Mouse (Mus musculus): ENCODE data around the gene Ell. TPM values are rescaled to one million over a fixed set of nuclear protein-coding genes. Genes with fewer than 3 reads are reported as not detected.

Gene Ell
- polyA plus RNA-seq, 1 experiment from 2014 or later: 17.1 TPM

- DNase-seq (no peak), ATAC-seq (ENCODE audit: low FRiP score, low TSS enrichment) (no peak)
- Histone ChIP-seq H3K27ac (replicated peaks; ENCODE audit: low read depth, low read length) (no peak overlapping the region), H3K4me2 (ENCODE audit: low read length) (no peak overlapping the region), H3K4me1 (ENCODE audit: control insufficient read depth, insufficient read depth, low read length) (peaks cover 4% of the 10 kb centered on the region; the same call in 1 of the 2 replicates), H3K27me3 (ENCODE audit: control insufficient read depth, insufficient read depth, low read length) (0 out of 2 replicates have a peak, but pooled peaks cover 6% of the 10 kb centered on the region), H3K9me3 (ENCODE audit: control insufficient read depth, low read length) (no peaks in the 10 kb centered on the region), H3K36me3 (ENCODE audit: control insufficient read depth, insufficient read depth, low read length) (no peaks in the 10 kb centered on the region), H3K4me3 (replicated peaks; ENCODE audit: low read depth, low read length) (no peak overlapping the region), H3K9ac (replicated peaks; ENCODE audit: low read length) (no peak overlapping the region)
- 69% methylated on average over 6 of the region's 6 CpGs for WGBS
Measured at GRCm38 (mm10) chr8:70635527-70635926, 96.3 kb downstream of the Ell start.

- WGBS: 62% methylated on average over 8 of the region's 8 CpGs
- no peak overlapping the region for H3K4me3 ChIP-seq (replicated peaks; ENCODE audit: low read depth, low read length)
- no peak overlapping the region for H3K27ac ChIP-seq (replicated peaks; ENCODE audit: low read depth, low read length)
- ATAC-seq (ENCODE audit: low FRiP score, low TSS enrichment) (no peak), DNase-seq (no peak)
- no peaks in the 10 kb centered on the region for H3K27me3 ChIP-seq (ENCODE audit: control insufficient read depth, insufficient read depth, low read length)
- no peaks in the 10 kb centered on the region for H3K4me1 ChIP-seq (ENCODE audit: control insufficient read depth, insufficient read depth, low read length)
- H3K36me3 ChIP-seq (ENCODE audit: control insufficient read depth, insufficient read depth, low read length): no peaks in the 10 kb centered on the region
- H3K4me2 ChIP-seq (ENCODE audit: low read length): no peak overlapping the region
- no peak overlapping the region for H3K9ac ChIP-seq (replicated peaks; ENCODE audit: low read length)
- no peaks in the 10 kb centered on the region for H3K9me3 ChIP-seq (ENCODE audit: control insufficient read depth, low read length)
Measured at GRCm38 (mm10) chr8:70636838-70637237, 97.6 kb downstream of the Ell start.

GRCm38 (mm10) chr8:70638752-70639151 lies 99.5 kb downstream of the Ell start:
- WGBS: 79% methylated on average over 9 of the region's 9 CpGs
- ATAC-seq (ENCODE audit: low FRiP score, low TSS enrichment) (no peak), DNase-seq (no peak)
- Histone ChIP-seq H3K4me2 (ENCODE audit: low read length) (no peak overlapping the region), H3K4me3 (replicated peaks; ENCODE audit: low read depth, low read length) (no peak overlapping the region), H3K27me3 (ENCODE audit: control insufficient read depth, insufficient read depth, low read length) (no peaks in the 10 kb centered on the region), H3K27ac (replicated peaks; ENCODE audit: low read depth, low read length) (no peak overlapping the region), H3K9me3 (ENCODE audit: control insufficient read depth, low read length) (no peaks in the 10 kb centered on the region), H3K36me3 (ENCODE audit: control insufficient read depth, insufficient read depth, low read length) (no peaks in the 10 kb centered on the region), H3K9ac (replicated peaks; ENCODE audit: low read length) (no peak overlapping the region), H3K4me1 (ENCODE audit: control insufficient read depth, insufficient read depth, low read length) (no peaks in the 10 kb centered on the region)

Other genes with a start within 250 kb of the Ell start
- 44.8 and 48.8 TPM in 2 replicates for gene Ddx49, start 237.0 kb upstream of the Ell start, polyA plus RNA-seq (2014; fragmentation: Nextera tagmentation; extraction: Ambion mirVana)
- 274 and 309 TPM in 2 replicates for gene Cope, start 236.9 kb upstream of the Ell start, polyA plus RNA-seq (2014; fragmentation: Nextera tagmentation; extraction: Ambion mirVana)
- gene Cers1, start 223.7 kb upstream of the Ell start, polyA plus RNA-seq (2014; fragmentation: Nextera tagmentation; extraction: Ambion mirVana): 38.8 and 42.9 TPM in 2 replicates
- gene Gdf1, start 209.6 kb upstream of the Ell start, polyA plus RNA-seq (2014; fragmentation: Nextera tagmentation; extraction: Ambion mirVana): not detected in 2 replicates
- 16.9 and 18.4 TPM in 2 replicates for gene Upf1, start 186.2 kb upstream of the Ell start, polyA plus RNA-seq (2014; fragmentation: Nextera tagmentation; extraction: Ambion mirVana)
- gene Comp, start 165.9 kb upstream of the Ell start, polyA plus RNA-seq (2014; fragmentation: Nextera tagmentation; extraction: Ambion mirVana): 0.47 TPM in 1 of 2 replicates, not detected in the other
- gene Crtc1, start 99.9 kb upstream of the Ell start, polyA plus RNA-seq (2014; fragmentation: Nextera tagmentation; extraction: Ambion mirVana): 43.9 and 51.7 TPM in 2 replicates
- gene Klhl26, start 62.5 kb upstream of the Ell start, polyA plus RNA-seq (2014; fragmentation: Nextera tagmentation; extraction: Ambion mirVana): 24.2 and 27.2 TPM in 2 replicates
- gene Tmem59l, start 52.1 kb upstream of the Ell start, polyA plus RNA-seq (2014; fragmentation: Nextera tagmentation; extraction: Ambion mirVana): 104 and 143 TPM in 2 replicates
- 2.1 and 3.0 TPM in 2 replicates for gene Crlf1, start 46.3 kb upstream of the Ell start, polyA plus RNA-seq (2014; fragmentation: Nextera tagmentation; extraction: Ambion mirVana)
- 152 and 190 TPM in 2 replicates for gene Rex1bd, start 32.7 kb upstream of the Ell start, polyA plus RNA-seq (2014; fragmentation: Nextera tagmentation; extraction: Ambion mirVana)
- 696 and 821 TPM in 2 replicates for gene Uba52, start 28.7 kb upstream of the Ell start, polyA plus RNA-seq (2014; fragmentation: Nextera tagmentation; extraction: Ambion mirVana)
- gene Fkbp8, start 11.7 kb upstream of the Ell start, polyA plus RNA-seq (2014; fragmentation: Nextera tagmentation; extraction: Ambion mirVana): 328 and 408 TPM in 2 replicates
- gene Kxd1, start 11.5 kb upstream of the Ell start, polyA plus RNA-seq (2014; fragmentation: Nextera tagmentation; extraction: Ambion mirVana): 50.7 and 52.6 TPM in 2 replicates
- gene Isyna1, start 54.9 kb downstream of the Ell start, polyA plus RNA-seq (2014; fragmentation: Nextera tagmentation; extraction: Ambion mirVana): 91.9 and 101 TPM in 2 replicates
- 172 and 213 TPM in 2 replicates for gene Ssbp4, start 69.4 kb downstream of the Ell start, polyA plus RNA-seq (2014; fragmentation: Nextera tagmentation; extraction: Ambion mirVana)
- 0.34 and 1.1 TPM in 2 replicates for gene Lrrc25, start 76.7 kb downstream of the Ell start, polyA plus RNA-seq (2014; fragmentation: Nextera tagmentation; extraction: Ambion mirVana)
- 0.16 and 0.20 TPM in 2 replicates for gene Gdf15, start 93.0 kb downstream of the Ell start, polyA plus RNA-seq (2014; fragmentation: Nextera tagmentation; extraction: Ambion mirVana)
- 86.9 and 95.8 TPM in 2 replicates for gene Pgpep1, start 120.9 kb downstream of the Ell start, polyA plus RNA-seq (2014; fragmentation: Nextera tagmentation; extraction: Ambion mirVana)
- 175 and 201 TPM in 2 replicates for gene Lsm4, start 133.8 kb downstream of the Ell start, polyA plus RNA-seq (2014; fragmentation: Nextera tagmentation; extraction: Ambion mirVana)
- 104 and 119 TPM in 2 replicates for gene Jund, start 159.5 kb downstream of the Ell start, polyA plus RNA-seq (2014; fragmentation: Nextera tagmentation; extraction: Ambion mirVana)
- gene Iqcn, start 164.0 kb downstream of the Ell start, polyA plus RNA-seq (2014; fragmentation: Nextera tagmentation; extraction: Ambion mirVana): 0.05 TPM in 2 replicates
- not detected in 2 replicates for gene Gm3336, start 179.1 kb downstream of the Ell start, polyA plus RNA-seq (2014; fragmentation: Nextera tagmentation; extraction: Ambion mirVana)
- 0.24 TPM in 1 of 2 replicates, not detected in the other for gene Pde4c, start 184.3 kb downstream of the Ell start, polyA plus RNA-seq (2014; fragmentation: Nextera tagmentation; extraction: Ambion mirVana)
- 407 and 464 TPM in 2 replicates for gene Rab3a, start 215.2 kb downstream of the Ell start, polyA plus RNA-seq (2014; fragmentation: Nextera tagmentation; extraction: Ambion mirVana)
- gene Mpv17l2, start 221.5 kb downstream of the Ell start, polyA plus RNA-seq (2014; fragmentation: Nextera tagmentation; extraction: Ambion mirVana): 37.1 and 39.0 TPM in 2 replicates
- 79.2 and 84.7 TPM in 2 replicates for gene Pik3r2, start 237.3 kb downstream of the Ell start, polyA plus RNA-seq (2014; fragmentation: Nextera tagmentation; extraction: Ambion mirVana)

Measured in midbrain, embryonic 14.5 days (tissue).